Mouse (Mus musculus) limb, embryonic 13.5 days (tissue): ENCODE measurements around the gene Klk1b5. TPM values are rescaled to one million over a fixed set of nuclear protein-coding genes. Genes with fewer than 3 reads are reported as not detected.
"Not testable (repeated sequence)": the region's sequence is repeated elsewhere in the genome, so short reads cannot be mapped to it uniquely, and the experiment has no call there.

Experiments
- ATAC-seq: fragments of 200-750 bp; cut with Nextera tagmentation; 2 replicates; pipeline ENCODE4 v1.8.0; 2017; ENCODE audit warnings: low read depth, moderate number of reproducible peaks, moderate TSS enrichment; ENCODE audit not compliant: low FRiP score
- H3K27ac ChIP-seq: fragments of 300-500 bp; sonication (generic); 2 replicates; pipeline ENCODE4 v1.5.1; 2015; ENCODE audit warnings: inconsistent platforms, mild to moderate bottlenecking, moderate library complexity
- H3K27me3 ChIP-seq: fragments of 300-500 bp; sonication (generic); 2 replicates; pipeline ENCODE4 v1.6.1; 2015; ENCODE audit warnings: mild to moderate bottlenecking, inconsistent platforms
- H3K36me3 ChIP-seq: fragments of 300-500 bp; sonication (generic); 2 replicates; pipeline ENCODE4 v1.6.1; 2015; ENCODE audit warnings: inconsistent platforms, mild to moderate bottlenecking, moderate library complexity
- H3K4me1 ChIP-seq: fragments of 300-500 bp; sonication (generic); 2 replicates; pipeline ENCODE4 v1.6.1; 2015; ENCODE audit warnings: inconsistent platforms
- H3K4me2 ChIP-seq: fragments of 300-500 bp; sonication (generic); replicated peaks from 2 replicates; pipeline ENCODE4 v1.6.1; 2015; ENCODE audit warnings: inconsistent platforms, mild to moderate bottlenecking, moderate library complexity
- H3K4me3 ChIP-seq: fragments of 300-500 bp; sonication (generic); 2 replicates; pipeline ENCODE4 v1.5.1; 2015; ENCODE audit warnings: moderate library complexity, mild to moderate bottlenecking, inconsistent platforms
- H3K9ac ChIP-seq: fragments of 300-500 bp; sonication (generic); 2 replicates; pipeline ENCODE4 v1.6.1; 2015; ENCODE audit warnings: mild to moderate bottlenecking, inconsistent platforms
- H3K9me3 ChIP-seq: fragments of 300-500 bp; sonication (generic); 2 replicates; pipeline ENCODE4 v1.6.1; 2016; ENCODE audit warnings: inconsistent platforms
- WGBS: fragments of 180-500 bp; shearing (Covaris S2); methylation state at CpG from one replicate; pipeline ENCODE4 v1.1.7; 2015; 5-methylcytosine and 5-hydroxymethylcytosine counted together
- polyA plus RNA-seq: library from polyadenylated mRNA; unstranded; fragments of >200 nt; fragmentation: Nextera tagmentation; extraction: Ambion mirVana; gene quantifications from 2 replicates; pipeline ENCODE4 v1.2.1, GENCODE M21; 2015

The Klk1b5 gene
- polyA plus RNA-seq = not detected in 2 replicates

DNA sequence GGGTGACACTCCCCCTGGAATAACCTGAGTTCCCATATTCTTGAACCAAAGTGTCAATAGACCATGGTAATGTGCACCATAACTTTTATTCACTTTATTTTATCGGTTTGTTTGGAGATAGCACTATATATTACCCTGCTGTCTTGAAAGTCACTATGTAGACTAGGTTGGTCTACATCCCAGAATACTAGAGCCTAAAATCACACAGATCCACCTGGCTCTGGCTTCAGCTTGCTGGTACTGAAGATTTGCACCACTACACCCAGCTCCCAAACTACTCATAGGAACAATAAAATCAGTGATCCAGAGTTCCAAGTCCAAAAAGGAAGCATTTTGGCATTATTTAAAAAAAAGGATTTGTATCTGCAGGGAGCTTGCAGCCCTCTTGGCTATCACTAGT is at the start of gene Klk1b5:
TSS of gene Klk1b5 (plus strand) at position 301 of the 400 bp plus-strand sequence.
- no peaks in the 10 kb centered on the region for H3K9me3 ChIP-seq
- no peaks in the 10 kb centered on the region for H3K4me1 ChIP-seq
- no peak within 1 kb of the TSS for H3K4me2 ChIP-seq
- H3K27ac ChIP-seq = no peak within 1 kb of the TSS
- no peak within 1 kb of the TSS for H3K9ac ChIP-seq
- no peaks in the 10 kb centered on the region for H3K36me3 ChIP-seq
- WGBS = 81% methylated on average over 1 of the region's 1 CpGs
- H3K4me3 ChIP-seq = no peak within 1 kb of the TSS
- no peak for ATAC-seq
- H3K27me3 ChIP-seq = no peaks in the 10 kb centered on the region

DNA sequence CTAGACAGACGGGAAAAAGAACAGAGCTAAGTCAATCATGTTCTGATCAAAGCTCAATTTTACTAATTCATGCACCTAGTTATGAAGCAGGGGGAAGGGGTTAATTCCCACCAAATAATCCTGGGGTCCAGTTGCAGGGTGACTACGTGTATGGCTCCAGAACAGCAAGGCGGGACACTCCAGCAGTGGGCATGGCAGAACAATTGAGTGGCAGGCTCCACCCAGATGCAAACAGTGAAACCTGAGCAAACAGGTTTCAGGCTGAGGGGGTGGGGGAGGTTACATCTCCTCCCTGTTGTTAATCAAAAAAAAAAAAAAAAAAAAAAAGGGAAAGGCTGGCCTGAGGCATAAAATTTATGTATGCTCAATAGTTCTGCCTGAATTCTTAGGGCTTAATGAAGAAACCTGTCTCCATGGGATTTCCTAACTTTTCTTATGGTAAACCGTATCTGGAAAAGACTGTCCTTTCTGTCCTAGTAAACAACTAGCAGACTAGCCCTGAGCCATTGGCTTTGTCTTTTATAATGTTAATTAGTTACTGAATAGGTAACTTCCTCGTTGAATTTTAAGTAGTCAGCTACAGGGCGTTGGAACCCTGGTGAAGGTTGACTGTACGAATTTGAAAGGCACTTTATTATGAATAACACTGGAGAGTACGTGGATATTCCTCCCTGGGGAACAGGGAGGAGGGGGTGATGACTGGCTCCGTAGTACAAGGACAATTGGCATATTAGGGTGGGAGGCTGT is 36.3 kb upstream of the Klk1b5 start:
- no peak overlapping the region for H3K9ac ChIP-seq
- H3K4me2 ChIP-seq = no peak overlapping the region

GRCm38 (mm10) chr7:44186516-44186915 is 29.2 kb upstream of the Klk1b5 start:
- not testable (repeated sequence) for H3K4me1 ChIP-seq, H3K4me3 ChIP-seq, ATAC-seq, H3K4me2 ChIP-seq, H3K27ac ChIP-seq, H3K27me3 ChIP-seq, H3K36me3 ChIP-seq, H3K9ac ChIP-seq, H3K9me3 ChIP-seq
- WGBS = 45% methylated on average over 8 of the region's 8 CpGs

More for the DNA sequence above, 36.3 kb upstream of the Klk1b5 start:
- Histone ChIP-seq H3K9me3 (no peaks in the 10 kb centered on the region), H3K27ac (no peak overlapping the region), H3K27me3 (no peaks in the 10 kb centered on the region), H3K4me1 (no peaks in the 10 kb centered on the region), H3K4me3 (no peak overlapping the region), H3K36me3 (no peaks in the 10 kb centered on the region)
- 64% methylated on average over 9 of the region's 9 CpGs for WGBS
- no peak for ATAC-seq

DNA sequence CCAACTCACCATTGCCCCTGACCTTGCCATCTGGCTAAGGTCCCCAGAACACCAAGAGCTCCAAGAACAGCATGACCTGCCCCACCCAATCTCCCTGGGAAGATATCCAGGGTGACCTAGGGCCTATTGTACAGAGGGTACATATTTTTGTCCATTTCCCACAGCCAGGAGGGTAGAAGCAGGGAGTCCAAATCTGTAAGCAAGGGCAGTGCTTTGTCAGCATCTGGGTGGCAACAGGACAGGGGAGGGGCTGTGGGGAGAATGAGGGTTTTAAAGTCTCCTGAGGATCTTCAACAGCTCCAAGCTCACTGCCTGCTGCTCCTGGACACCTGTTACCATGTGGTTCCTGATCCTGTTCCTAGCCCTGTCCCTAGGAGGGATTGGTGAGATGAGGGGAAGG is 27.8 kb upstream of the Klk1b5 start, which contains the start of gene Klk1b24:
TSS of gene Klk1b24 (plus strand) at position 301 of the 400 bp plus-strand sequence.
- H3K36me3 ChIP-seq, H3K4me1 ChIP-seq, H3K27me3 ChIP-seq, H3K4me3 ChIP-seq, H3K9me3 ChIP-seq, ATAC-seq, H3K4me2 ChIP-seq, H3K27ac ChIP-seq, H3K9ac ChIP-seq: not testable (repeated sequence)

GRCm38 (mm10) chr7:44193466-44193865 is 22.3 kb upstream of the Klk1b5 start:
- ATAC-seq, H3K27me3 ChIP-seq, H3K36me3 ChIP-seq, H3K9me3 ChIP-seq, H3K9ac ChIP-seq, H3K4me1 ChIP-seq, H3K4me3 ChIP-seq, H3K27ac ChIP-seq, H3K4me2 ChIP-seq: not testable (repeated sequence)
- 90% methylated on average over 1 of the region's 1 CpGs for WGBS

- no peak for ATAC-seq
- Histone ChIP-seq H3K4me2 (no peak within 1 kb of the TSS), H3K9ac (no peak within 1 kb of the TSS), H3K27ac (no peak within 1 kb of the TSS), H3K9me3 (no peaks in the 10 kb centered on the region), H3K4me3 (no peak within 1 kb of the TSS), H3K4me1 (no peaks in the 10 kb centered on the region), H3K27me3 (no peaks in the 10 kb centered on the region), H3K36me3 (no peaks in the 10 kb centered on the region)
- WGBS = 62% methylated on average over 3 of the region's 3 CpGs
These were observed 17.9 kb upstream of the Klk1b5 start, which contains the start of gene Klk1b3 for GRCm38 (mm10) chr7:44197891-44198290. Klk1b3 (plus strand) TSS chr7:44198191.

DNA sequence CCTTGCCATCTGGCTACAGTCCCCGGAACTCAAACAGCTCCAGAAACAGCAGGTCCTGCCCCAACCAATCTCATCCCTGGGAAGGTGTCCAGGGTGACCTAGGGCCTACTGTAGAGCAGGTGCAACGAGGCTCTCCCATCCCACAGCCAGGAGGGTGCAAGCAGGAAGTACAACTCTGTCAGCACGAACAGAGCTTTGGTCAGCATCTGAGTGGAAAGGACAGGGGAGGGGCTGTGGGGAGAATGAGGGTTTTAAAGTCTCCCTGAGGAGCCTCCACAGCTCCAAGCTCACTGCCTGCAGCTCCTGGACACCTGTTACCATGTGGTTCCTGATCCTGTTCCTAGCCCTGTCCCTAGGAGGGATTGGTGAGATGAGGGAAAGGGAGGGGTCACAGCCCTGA is 8.6 kb upstream of the Klk1b5 start, which contains the start of gene Klk1b4:
TSS of gene Klk1b4 (plus strand) at position 301 of the 400 bp plus-strand sequence.
- not testable (repeated sequence) for H3K36me3 ChIP-seq, H3K9ac ChIP-seq, H3K4me3 ChIP-seq, H3K9me3 ChIP-seq, H3K27ac ChIP-seq, H3K4me2 ChIP-seq, H3K27me3 ChIP-seq, ATAC-seq, H3K4me1 ChIP-seq
- WGBS = 55% methylated on average over 3 of the region's 3 CpGs

GRCm38 (mm10) chr7:44208307-44208706 is 7.4 kb upstream of the Klk1b5 start:
- H3K27ac ChIP-seq = no peak overlapping the region
- no peaks in the 10 kb centered on the region for H3K27me3 ChIP-seq
- no peaks in the 10 kb centered on the region for H3K9me3 ChIP-seq
- no peak overlapping the region for H3K4me3 ChIP-seq
- no peaks in the 10 kb centered on the region for H3K4me1 ChIP-seq
- H3K9ac ChIP-seq = no peak overlapping the region
- ATAC-seq = no peak
- WGBS = 80% methylated on average over 3 of the region's 3 CpGs
- H3K4me2 ChIP-seq = no peak overlapping the region
- H3K36me3 ChIP-seq = no peaks in the 10 kb centered on the region

DNA sequence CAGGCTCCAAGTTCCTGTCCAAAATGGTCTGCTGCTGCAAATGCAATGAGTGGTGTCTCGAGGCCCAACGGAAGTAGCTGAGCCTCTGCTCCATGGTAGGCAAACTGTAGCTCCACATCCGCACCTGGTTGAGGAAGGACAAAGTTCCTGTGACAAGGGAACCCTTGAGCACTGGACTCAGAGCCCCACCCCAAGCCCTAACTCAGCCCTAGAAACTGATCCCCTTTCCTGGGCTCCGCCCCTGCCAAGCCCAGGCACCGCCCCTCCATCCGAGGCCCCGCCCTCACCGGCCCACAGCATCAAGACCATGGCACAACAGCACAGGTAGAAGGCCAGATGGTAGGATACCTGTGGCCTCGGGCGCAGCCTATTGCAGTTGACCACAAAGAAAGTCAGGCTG is 5.9 kb downstream of the Klk1b5 start:
- not testable (repeated sequence) for H3K27me3 ChIP-seq, H3K4me3 ChIP-seq, H3K36me3 ChIP-seq, H3K4me2 ChIP-seq, H3K9me3 ChIP-seq, ATAC-seq, H3K9ac ChIP-seq, H3K4me1 ChIP-seq, H3K27ac ChIP-seq
- WGBS = 78% methylated on average over 10 of the region's 10 CpGs

GRCm38 (mm10) chr7:44222335-44222734 is 6.6 kb downstream of the Klk1b5 start:
- H3K9me3 ChIP-seq, H3K36me3 ChIP-seq, H3K4me3 ChIP-seq, H3K27ac ChIP-seq, H3K27me3 ChIP-seq, H3K9ac ChIP-seq, H3K4me2 ChIP-seq, ATAC-seq, H3K4me1 ChIP-seq: not testable (repeated sequence)
- WGBS = 81% methylated on average over 6 of the region's 6 CpGs

DNA sequence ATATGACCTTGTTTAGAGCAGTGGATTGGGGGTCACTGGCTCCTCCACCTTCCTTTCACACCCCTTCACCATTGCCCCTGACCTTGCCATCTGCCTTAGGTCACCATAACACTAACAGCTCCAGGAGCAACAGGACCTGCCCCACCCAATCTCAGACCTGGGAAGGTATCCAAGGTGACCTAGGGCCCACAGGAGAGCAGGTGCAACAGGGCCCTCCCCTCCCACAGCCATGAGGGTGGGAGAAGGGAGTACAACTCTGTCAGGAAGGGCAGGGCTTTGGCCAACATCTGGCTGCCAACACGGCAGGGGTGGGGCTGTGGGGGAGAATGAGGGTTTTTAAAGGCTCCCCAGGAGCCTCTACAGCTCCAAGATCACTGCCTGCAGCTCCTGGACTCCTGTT is 9.3 kb downstream of the Klk1b5 start, which contains the start of gene Klk1:
TSS of gene Klk1 (plus strand) at position 285 of the 400 bp plus-strand sequence.
- WGBS = 40% methylated on average over 1 of the region's 1 CpGs
- Histone ChIP-seq H3K9me3 (no peaks in the 10 kb centered on the region), H3K27ac (no peak within 1 kb of the TSS), H3K36me3 (no peaks in the 10 kb centered on the region), H3K4me2 (no peak within 1 kb of the TSS), H3K9ac (no peak within 1 kb of the TSS), H3K4me3 (no peak within 1 kb of the TSS), H3K27me3 (no peaks in the 10 kb centered on the region), H3K4me1 (no peaks in the 10 kb centered on the region)
- no peak for ATAC-seq

GRCm38 (mm10) chr7:44235909-44236308 is 20.2 kb downstream of the Klk1b5 start, which contains the start of gene Gm36864:
Gm36864 (plus strand) TSS chr7:44236177.
- Histone ChIP-seq H3K9ac (no peak within 1 kb of the TSS), H3K4me3 (no peak within 1 kb of the TSS), H3K27me3 (no peaks in the 10 kb centered on the region), H3K27ac (no peak within 1 kb of the TSS), H3K9me3 (no peaks in the 10 kb centered on the region), H3K4me2 (no peak within 1 kb of the TSS), H3K4me1 (no peaks in the 10 kb centered on the region), H3K36me3 (no peaks in the 10 kb centered on the region)
- WGBS = 77% methylated on average over 3 of the region's 3 CpGs
- no peak for ATAC-seq

- H3K9ac ChIP-seq = no peak overlapping the region
- no peaks in the 10 kb centered on the region for H3K27me3 ChIP-seq
- H3K36me3 ChIP-seq = no peaks in the 10 kb centered on the region
- ATAC-seq = no peak
- no peaks in the 10 kb centered on the region for H3K4me1 ChIP-seq
- H3K4me2 ChIP-seq = no peak overlapping the region
- H3K27ac ChIP-seq = no peak overlapping the region
- no peak overlapping the region for H3K4me3 ChIP-seq
- no peaks in the 10 kb centered on the region for H3K9me3 ChIP-seq
- WGBS = 50% methylated on average over 2 of the region's 2 CpGs
These were observed 24.2 kb downstream of the Klk1b5 start for GRCm38 (mm10) chr7:44239913-44240312.
